Mouse (Mus musculus) limb, embryonic 13.5 days (tissue): Measurements from ENCODE around the gene Kif1a. TPM values are rescaled to one million over a fixed set of nuclear protein-coding genes. Genes with fewer than 3 reads are reported as not detected.

Source experiments
- ATAC-seq: fragments of 200-750 bp; cut with Nextera tagmentation; 2 replicates; pipeline ENCODE4 v1.8.0; 2017; ENCODE audit warnings: low read depth, moderate number of reproducible peaks, moderate TSS enrichment; ENCODE audit not compliant: low FRiP score
- H3K27ac ChIP-seq: fragments of 300-500 bp; sonication (generic); 2 replicates; pipeline ENCODE4 v1.5.1; 2015; ENCODE audit warnings: inconsistent platforms, mild to moderate bottlenecking, moderate library complexity
- H3K27me3 ChIP-seq: fragments of 300-500 bp; sonication (generic); 2 replicates; pipeline ENCODE4 v1.6.1; 2015; ENCODE audit warnings: mild to moderate bottlenecking, inconsistent platforms
- H3K36me3 ChIP-seq: fragments of 300-500 bp; sonication (generic); 2 replicates; pipeline ENCODE4 v1.6.1; 2015; ENCODE audit warnings: inconsistent platforms, mild to moderate bottlenecking, moderate library complexity
- H3K4me1 ChIP-seq: fragments of 300-500 bp; sonication (generic); 2 replicates; pipeline ENCODE4 v1.6.1; 2015; ENCODE audit warnings: inconsistent platforms
- H3K4me2 ChIP-seq: fragments of 300-500 bp; sonication (generic); replicated peaks from 2 replicates; pipeline ENCODE4 v1.6.1; 2015; ENCODE audit warnings: inconsistent platforms, mild to moderate bottlenecking, moderate library complexity
- H3K4me3 ChIP-seq: fragments of 300-500 bp; sonication (generic); 2 replicates; pipeline ENCODE4 v1.5.1; 2015; ENCODE audit warnings: moderate library complexity, mild to moderate bottlenecking, inconsistent platforms
- H3K9ac ChIP-seq: fragments of 300-500 bp; sonication (generic); 2 replicates; pipeline ENCODE4 v1.6.1; 2015; ENCODE audit warnings: mild to moderate bottlenecking, inconsistent platforms
- H3K9me3 ChIP-seq: fragments of 300-500 bp; sonication (generic); 2 replicates; pipeline ENCODE4 v1.6.1; 2016; ENCODE audit warnings: inconsistent platforms
- WGBS: fragments of 180-500 bp; shearing (Covaris S2); methylation state at CpG from one replicate; pipeline ENCODE4 v1.1.7; 2015; 5-methylcytosine and 5-hydroxymethylcytosine counted together
- polyA plus RNA-seq: library from polyadenylated mRNA; unstranded; fragments of >200 nt; fragmentation: Nextera tagmentation; extraction: Ambion mirVana; gene quantifications from 2 replicates; pipeline ENCODE4 v1.2.1, GENCODE M21; 2015

The Kif1a gene
- polyA plus RNA-seq, 1 experiment from 2014 or later = 18.3 TPM

- Histone ChIP-seq H3K4me2 (peak overlapping the region; percentile 43), H3K27ac (no peak overlapping the region), H3K4me1 (0 out of 2 replicates have a peak, but pooled peaks cover 5% of the 10 kb centered on the region), H3K36me3 (peaks cover 16% of the 10 kb centered on the region), H3K27me3 (no peaks in the 10 kb centered on the region), H3K9me3 (no peaks in the 10 kb centered on the region), H3K4me3 (peak overlapping the region; percentile 8; the same call in 1 of the 2 replicates), H3K9ac (no peak overlapping the region)
- ATAC-seq = peak; percentile 34; the same call in 1 of the 2 replicates
- 36% methylated on average over 22 of the region's 23 CpGs for WGBS
These were observed 50.5 kb downstream of the Kif1a start for GRCm38 (mm10) chr1:93051124-93051833.

DNA sequence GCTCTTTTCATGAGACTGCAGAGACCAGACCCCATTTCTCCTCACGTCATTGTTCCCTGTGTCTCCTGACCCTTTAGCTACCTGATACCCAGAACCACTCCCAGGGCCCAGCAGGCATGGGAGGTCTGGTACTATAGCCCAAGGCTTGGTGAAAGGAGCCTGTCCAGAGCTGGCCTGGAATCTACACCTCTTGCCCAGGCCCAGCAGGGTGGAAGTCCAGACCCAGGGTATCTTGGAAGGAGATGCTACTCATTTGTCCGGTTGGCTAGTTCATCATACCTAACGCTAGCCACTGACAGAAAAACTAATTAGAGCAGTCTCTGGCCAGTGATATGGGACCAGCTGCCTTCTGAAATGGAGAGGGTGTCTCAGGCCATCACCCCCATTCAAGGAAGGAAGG lies 51.7 kb downstream of the Kif1a start:
- H3K4me3 ChIP-seq = no peak overlapping the region
- 92% methylated on average over 3 of the region's 3 CpGs for WGBS
- no peak overlapping the region for H3K4me2 ChIP-seq
- no peak for ATAC-seq
- H3K27ac ChIP-seq = no peak overlapping the region
- no peaks in the 10 kb centered on the region for H3K27me3 ChIP-seq
- H3K9me3 ChIP-seq = no peaks in the 10 kb centered on the region
- H3K4me1 ChIP-seq = 0 out of 2 replicates have a peak, but pooled peaks cover 5% of the 10 kb centered on the region
- H3K9ac ChIP-seq = no peak overlapping the region
- peaks cover 5% of the 10 kb centered on the region; the same call in 1 of the 2 replicates for H3K36me3 ChIP-seq

- H3K4me1 ChIP-seq = 0 out of 2 replicates have a peak, but pooled peaks cover 5% of the 10 kb centered on the region
- H3K36me3 ChIP-seq = peaks cover 5% of the 10 kb centered on the region; the same call in 1 of the 2 replicates
- no peak for ATAC-seq
- H3K27ac ChIP-seq = no peak overlapping the region
- no peak overlapping the region for H3K4me3 ChIP-seq
- no peaks in the 10 kb centered on the region for H3K9me3 ChIP-seq
- WGBS = 84% methylated on average over 10 of the region's 10 CpGs
- no peak overlapping the region for H3K9ac ChIP-seq
- H3K27me3 ChIP-seq = no peaks in the 10 kb centered on the region
- H3K4me2 ChIP-seq = no peak overlapping the region
These were observed 55.5 kb downstream of the Kif1a start for GRCm38 (mm10) chr1:93046153-93046789.

GRCm38 (mm10) chr1:93035981-93036380 lies 65.8 kb downstream of the Kif1a start:
- Histone ChIP-seq H3K9ac (no peak overlapping the region), H3K36me3 (peaks cover 18% of the 10 kb centered on the region), H3K27ac (no peak overlapping the region), H3K4me2 (no peak overlapping the region), H3K4me3 (no peak overlapping the region), H3K4me1 (no peaks in the 10 kb centered on the region), H3K27me3 (no peaks in the 10 kb centered on the region), H3K9me3 (peaks cover 8% of the 10 kb centered on the region; the same call in 1 of the 2 replicates)
- 76% methylated on average over 4 of the region's 4 CpGs for WGBS
- no peak for ATAC-seq

- H3K36me3 ChIP-seq = peaks cover 11% of the 10 kb centered on the region
- H3K27me3 ChIP-seq = no peaks in the 10 kb centered on the region
- H3K9ac ChIP-seq = no peak overlapping the region
- no peak overlapping the region for H3K4me2 ChIP-seq
- no peak for ATAC-seq
- 62% methylated on average over 8 of the region's 8 CpGs for WGBS
- no peak overlapping the region for H3K27ac ChIP-seq
- no peak overlapping the region for H3K4me3 ChIP-seq
- no peaks in the 10 kb centered on the region for H3K4me1 ChIP-seq
- H3K9me3 ChIP-seq = peaks cover 8% of the 10 kb centered on the region; the same call in 1 of the 2 replicates
These were observed 67.8 kb downstream of the Kif1a start for GRCm38 (mm10) chr1:93033989-93034388.

DNA sequence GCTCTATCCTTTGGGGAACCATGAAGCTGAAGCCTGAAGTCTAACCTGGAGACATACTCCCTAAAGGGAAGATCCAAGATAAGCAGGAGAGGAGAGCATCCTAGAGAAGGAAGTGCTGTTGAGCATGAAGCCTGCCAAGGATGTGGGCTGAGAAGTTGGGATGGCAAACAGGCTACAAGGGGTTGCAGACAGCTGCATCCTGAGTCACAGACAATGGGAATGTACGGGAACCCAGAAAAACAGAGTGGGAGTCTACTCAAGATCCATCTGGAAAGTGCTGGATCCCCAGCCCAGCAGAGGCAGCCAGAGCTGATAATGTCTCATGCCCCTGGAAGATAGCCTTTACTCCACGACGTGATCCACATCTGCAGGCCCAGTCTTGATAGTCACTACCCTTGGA lies 70.6 kb downstream of the Kif1a start:
- H3K4me3 ChIP-seq = no peak overlapping the region
- no peaks in the 10 kb centered on the region for H3K36me3 ChIP-seq
- no peak overlapping the region for H3K9ac ChIP-seq
- no peaks in the 10 kb centered on the region for H3K27me3 ChIP-seq
- WGBS = 91% methylated on average over 3 of the region's 3 CpGs
- no peak overlapping the region for H3K4me2 ChIP-seq
- H3K4me1 ChIP-seq = no peaks in the 10 kb centered on the region
- no peak for ATAC-seq
- no peak overlapping the region for H3K27ac ChIP-seq
- no peaks in the 10 kb centered on the region for H3K9me3 ChIP-seq

DNA sequence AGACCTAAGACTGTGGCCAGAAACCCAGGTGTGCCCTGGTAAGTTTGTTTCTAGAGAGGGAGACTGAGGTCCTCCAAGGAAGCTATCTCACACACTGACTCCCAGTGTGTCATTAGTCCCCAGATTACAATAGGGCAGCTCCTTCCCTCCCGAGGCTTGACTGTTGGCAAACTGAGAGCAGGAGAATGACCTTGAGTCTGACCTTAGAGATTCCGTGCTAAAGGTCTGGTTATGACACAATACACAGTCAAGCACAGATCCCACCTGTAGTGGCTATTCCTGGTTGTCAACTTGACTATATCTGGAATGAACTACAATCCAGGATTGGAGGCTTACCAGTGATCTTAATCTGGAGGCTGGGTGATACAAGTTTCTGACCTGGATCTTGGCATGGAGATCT lies 71.7 kb downstream of the Kif1a start:
- H3K4me3 ChIP-seq = no peak overlapping the region
- no peaks in the 10 kb centered on the region for H3K9me3 ChIP-seq
- WGBS = 71% methylated on average over 2 of the region's 2 CpGs
- H3K27ac ChIP-seq = no peak overlapping the region
- no peaks in the 10 kb centered on the region for H3K4me1 ChIP-seq
- ATAC-seq = no peak
- no peak overlapping the region for H3K4me2 ChIP-seq
- H3K9ac ChIP-seq = no peak overlapping the region
- H3K36me3 ChIP-seq = no peaks in the 10 kb centered on the region; the same call in 1 of the 2 replicates
- H3K27me3 ChIP-seq = no peaks in the 10 kb centered on the region

- Histone ChIP-seq H3K4me3 (no peak overlapping the region), H3K9me3 (no peaks in the 10 kb centered on the region), H3K9ac (no peak overlapping the region), H3K36me3 (no peaks in the 10 kb centered on the region; the same call in 1 of the 2 replicates), H3K4me2 (no peak overlapping the region), H3K4me1 (no peaks in the 10 kb centered on the region), H3K27me3 (no peaks in the 10 kb centered on the region), H3K27ac (no peak overlapping the region)
- no peak for ATAC-seq
- 94% methylated on average over 10 of the region's 10 CpGs for WGBS
These were observed 72.4 kb downstream of the Kif1a start for GRCm38 (mm10) chr1:93029387-93029786.

DNA sequence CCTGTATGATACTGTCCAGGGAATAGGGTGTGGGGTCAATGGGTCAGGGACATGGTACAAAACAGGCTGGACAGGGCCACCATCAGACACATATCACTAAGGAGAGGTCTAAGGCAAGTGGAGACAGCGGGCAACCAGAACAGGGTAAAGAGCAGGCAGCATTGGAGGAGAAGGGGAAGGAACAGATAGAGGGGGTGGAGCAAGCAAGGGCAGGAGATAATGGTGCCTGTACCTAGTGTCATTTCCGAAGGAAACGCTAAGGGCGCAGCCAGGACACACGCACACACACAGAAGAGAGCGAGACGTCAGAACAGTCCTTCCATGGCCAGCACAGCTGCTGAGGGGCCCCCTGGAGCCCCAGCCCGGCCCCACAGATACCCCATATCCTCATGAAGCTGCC lies 75.2 kb downstream of the Kif1a start:
- Histone ChIP-seq H3K9ac (no peak overlapping the region), H3K27ac (no peak overlapping the region), H3K4me2 (no peak overlapping the region), H3K4me3 (no peak overlapping the region), H3K36me3 (no peaks in the 10 kb centered on the region; the same call in 1 of the 2 replicates), H3K9me3 (no peaks in the 10 kb centered on the region), H3K27me3 (no peaks in the 10 kb centered on the region), H3K4me1 (no peaks in the 10 kb centered on the region)
- no peak for ATAC-seq
- 89% methylated on average over 8 of the region's 8 CpGs for WGBS

DNA sequence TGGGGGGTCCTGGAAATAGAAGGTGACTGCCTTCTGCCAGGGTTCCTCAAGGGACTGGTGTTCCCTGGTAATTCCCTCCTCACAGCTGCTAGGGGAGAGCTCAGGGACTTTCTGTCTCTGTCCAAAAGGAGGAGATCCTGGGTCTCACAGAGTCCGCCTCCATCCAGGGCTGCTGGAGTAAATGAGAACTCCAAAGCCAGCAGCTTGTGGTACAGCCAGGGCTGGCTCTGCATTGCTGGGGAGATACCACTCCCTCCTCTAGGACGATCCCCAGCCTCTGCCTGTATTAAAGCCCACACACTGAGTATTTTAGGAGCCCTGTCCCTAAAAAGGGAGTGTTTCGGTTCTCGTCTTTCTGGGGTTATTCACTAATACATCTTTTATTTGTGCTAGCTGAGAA lies 81.1 kb downstream of the Kif1a start:
- no peaks in the 10 kb centered on the region for H3K27me3 ChIP-seq
- no peaks in the 10 kb centered on the region; the same call in 1 of the 2 replicates for H3K36me3 ChIP-seq
- no peak overlapping the region for H3K4me3 ChIP-seq
- ATAC-seq = no peak
- H3K4me1 ChIP-seq = no peaks in the 10 kb centered on the region
- H3K9ac ChIP-seq = no peak overlapping the region
- H3K4me2 ChIP-seq = no peak overlapping the region
- no peak overlapping the region for H3K27ac ChIP-seq
- WGBS = 76% methylated on average over 4 of the region's 4 CpGs
- H3K9me3 ChIP-seq = no peaks in the 10 kb centered on the region

DNA sequence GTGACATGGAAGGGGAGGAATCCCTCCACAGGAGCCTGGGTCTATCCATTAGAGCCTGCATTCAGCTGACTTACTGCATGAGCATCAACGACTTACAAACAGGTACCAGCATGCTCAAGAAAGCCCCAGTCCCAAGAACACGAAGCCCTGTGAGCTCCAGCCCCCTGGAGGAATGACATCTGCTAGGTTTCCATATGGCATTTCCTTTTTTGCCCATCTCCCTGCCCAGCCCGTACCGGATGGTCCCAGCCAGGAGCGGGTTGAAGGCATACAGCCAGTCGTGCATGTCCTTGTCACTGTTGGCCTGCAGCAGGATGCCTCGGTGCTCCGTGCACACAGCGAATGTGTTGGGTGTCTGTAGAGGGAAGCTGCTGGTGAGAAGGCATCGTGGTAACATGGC lies 83.0 kb downstream of the Kif1a start:
- no peaks in the 10 kb centered on the region for H3K9me3 ChIP-seq
- H3K9ac ChIP-seq = no peak overlapping the region
- no peaks in the 10 kb centered on the region for H3K36me3 ChIP-seq
- no peak overlapping the region for H3K4me2 ChIP-seq
- H3K4me3 ChIP-seq = no peak overlapping the region
- ATAC-seq = no peak
- H3K27me3 ChIP-seq = no peaks in the 10 kb centered on the region
- no peaks in the 10 kb centered on the region for H3K4me1 ChIP-seq
- WGBS = 81% methylated on average over 10 of the region's 10 CpGs
- H3K27ac ChIP-seq = no peak overlapping the region

- no peaks in the 10 kb centered on the region for H3K36me3 ChIP-seq
- no peaks in the 10 kb centered on the region for H3K27me3 ChIP-seq
- ATAC-seq = no peak
- H3K9ac ChIP-seq = no peak overlapping the region
- no peak overlapping the region for H3K4me3 ChIP-seq
- no peak overlapping the region for H3K4me2 ChIP-seq
- no peaks in the 10 kb centered on the region for H3K9me3 ChIP-seq
- H3K27ac ChIP-seq = no peak overlapping the region
- 62% methylated on average over 2 of the region's 2 CpGs for WGBS
- H3K4me1 ChIP-seq = no peaks in the 10 kb centered on the region
These were observed 86.6 kb downstream of the Kif1a start for GRCm38 (mm10) chr1:93015136-93015535.
